Mouse (Mus musculus) liver, postnatal 0 days (tissue): ENCODE measurements around the gene Slc25a34.

Experiments used
- CTCF ChIP-seq: sonication (generic); IDR thresholded peaks from 2 replicates; pipeline ENCODE4 v1.5.1; 2016; ENCODE audit warnings: antibody characterized with exemption, low read depth
- EP300 ChIP-seq: IDR thresholded peaks from 2 replicates; pipeline ENCODE4 v1.6.1; 2016; ENCODE audit warnings: antibody characterized with exemption, low read depth, mild to moderate bottlenecking

GRCm38 (mm10) chr4:141655908-141656608, 32.4 kb upstream of the Slc25a34 start:
- TF ChIP-seq CTCF, result no peak
- TF ChIP-seq EP300, result no peak
